Mouse (Mus musculus) embryonic fibroblast, embryonic 13.5 days (primary cell): ENCODE measurements around the gene Kcnk16.

Experiments used
- CTCF ChIP-seq: IDR thresholded peaks from 2 replicates; pipeline ENCODE4 v1.5.1; 2011; ENCODE audit warnings: mild to moderate bottlenecking, control low read depth, low read length, moderate library complexity, borderline replicate concordance; ENCODE audit not compliant: insufficient read depth
- POLR2A ChIP-seq: IDR thresholded peaks from 2 replicates; pipeline ENCODE4 v1.6.1; 2011; ENCODE audit warnings: low read depth, mild to moderate bottlenecking, control low read depth, low read length, moderate library complexity

DNA sequence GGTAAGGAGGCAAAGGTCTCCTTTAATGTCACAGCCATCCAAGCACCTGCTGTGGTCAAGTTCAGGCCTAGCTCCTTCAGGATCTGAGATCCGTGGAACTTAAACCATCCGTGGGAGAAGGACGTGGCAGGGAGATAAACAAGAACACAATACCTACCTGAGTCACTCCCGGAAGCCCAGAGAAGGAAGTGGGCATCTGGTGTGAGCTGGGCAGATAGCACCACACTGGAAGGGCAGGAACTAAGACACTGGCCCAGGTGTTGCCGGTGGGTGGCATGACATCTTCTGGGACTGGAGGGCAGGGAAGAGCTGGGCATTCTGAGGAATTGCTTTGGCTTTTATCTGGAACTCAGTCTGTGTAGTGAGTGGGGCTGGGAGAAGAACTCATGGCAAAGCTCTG is 45.7 kb downstream of the Kcnk16 start:
- TF ChIP-seq CTCF (no peak), POLR2A (no peak)
